Mouse (Mus musculus): ENCODE measurements around the gene Mapk3. TPM values are rescaled to one million over a fixed set of nuclear protein-coding genes. Genes with fewer than 3 reads are reported as not detected.

Gene Mapk3
- 651 and 659 TPM in 2 replicates for polyA plus RNA-seq (2012; rRNA removed)

GRCm38 (mm10) chr7:126759050-126759671 is at the start of gene Mapk3:
Mapk3 (plus strand) TSS chr7:126759601.

GRCm38 (mm10) chr7:126766201-126766600 is 6.8 kb downstream of the Mapk3 start, which contains the start of gene Gdpd3:
Gdpd3 (plus strand) TSS chr7:126766334.

DNA sequence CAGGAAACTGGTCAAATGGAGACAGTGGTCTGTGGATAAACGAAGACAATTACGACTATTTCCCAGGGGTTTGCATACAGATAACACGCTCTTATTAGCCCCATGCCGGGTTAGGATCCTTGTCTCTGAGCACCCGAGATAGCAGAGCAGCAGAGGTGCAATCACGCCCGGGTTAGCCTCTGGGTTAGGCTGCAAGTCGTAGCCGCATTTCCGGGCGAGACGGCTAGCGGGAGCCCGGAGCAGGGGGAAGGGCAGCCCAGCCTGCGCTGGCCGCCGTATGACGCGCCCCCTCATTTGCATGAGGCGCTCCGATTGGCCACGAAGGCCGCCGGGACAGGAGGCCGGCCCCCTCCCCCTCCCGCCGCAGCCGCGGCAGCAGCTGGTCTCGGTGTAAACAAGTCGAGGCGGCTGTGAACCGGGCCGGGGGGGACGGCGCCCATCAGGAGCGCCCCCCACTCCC is 17.2 kb downstream of the Mapk3 start, which contains the start of gene Ypel3:
Ypel3 (plus strand) TSS at position 358 of the 460 bp plus-strand sequence.

GRCm38 (mm10) chr7:126780971-126781635 is 21.7 kb downstream of the Mapk3 start, which contains the start of gene Tbx6:
Tbx6 (plus strand) TSS chr7:126781483.

DNA sequence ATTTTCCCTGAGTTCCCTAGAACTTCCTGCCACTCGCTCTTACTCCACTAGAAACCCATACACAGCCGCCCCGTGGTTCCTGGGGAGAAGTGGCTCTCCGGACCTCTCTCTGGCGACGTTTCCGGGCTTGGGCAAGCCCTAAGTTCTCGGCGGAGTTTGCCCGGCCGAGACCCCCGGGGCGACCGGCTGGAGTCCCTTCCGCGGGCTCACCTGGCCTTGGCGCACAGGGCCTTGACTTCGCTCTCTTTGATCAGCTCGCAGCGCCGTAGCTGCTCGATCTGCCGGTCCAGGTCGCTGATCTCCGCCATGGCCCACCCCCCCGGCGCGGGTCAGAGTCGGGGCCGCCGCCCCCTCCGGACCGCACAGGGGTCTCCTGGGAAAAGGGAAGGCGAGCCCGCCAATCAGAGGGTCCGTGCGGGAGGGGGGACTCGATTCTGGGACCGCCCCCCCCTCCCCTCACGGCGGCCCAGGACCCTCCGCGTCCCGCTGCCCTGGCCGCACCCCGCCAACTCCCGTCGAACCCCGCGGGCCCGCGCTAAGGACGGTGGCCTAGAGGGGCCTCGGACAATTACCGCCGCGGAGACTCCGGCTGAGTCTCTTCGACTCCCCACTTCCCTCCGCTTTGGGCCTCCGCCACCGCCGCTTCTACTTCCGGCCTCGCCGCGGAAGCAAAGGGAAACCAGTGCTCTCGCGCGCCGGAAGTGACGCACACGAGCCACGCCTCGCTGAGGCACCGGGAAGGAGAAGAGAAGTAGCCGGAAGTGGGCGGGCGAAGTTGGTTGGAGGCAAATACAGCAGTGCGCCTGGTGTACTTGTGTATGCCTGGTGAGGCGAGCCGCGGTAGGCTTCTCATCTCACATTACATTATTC is 32.7 kb downstream of the Mapk3 start, which contains the start of gene Ppp4c:
Ppp4c (minus strand) TSS at position 646 of the 870 bp plus-strand sequence.

DNA sequence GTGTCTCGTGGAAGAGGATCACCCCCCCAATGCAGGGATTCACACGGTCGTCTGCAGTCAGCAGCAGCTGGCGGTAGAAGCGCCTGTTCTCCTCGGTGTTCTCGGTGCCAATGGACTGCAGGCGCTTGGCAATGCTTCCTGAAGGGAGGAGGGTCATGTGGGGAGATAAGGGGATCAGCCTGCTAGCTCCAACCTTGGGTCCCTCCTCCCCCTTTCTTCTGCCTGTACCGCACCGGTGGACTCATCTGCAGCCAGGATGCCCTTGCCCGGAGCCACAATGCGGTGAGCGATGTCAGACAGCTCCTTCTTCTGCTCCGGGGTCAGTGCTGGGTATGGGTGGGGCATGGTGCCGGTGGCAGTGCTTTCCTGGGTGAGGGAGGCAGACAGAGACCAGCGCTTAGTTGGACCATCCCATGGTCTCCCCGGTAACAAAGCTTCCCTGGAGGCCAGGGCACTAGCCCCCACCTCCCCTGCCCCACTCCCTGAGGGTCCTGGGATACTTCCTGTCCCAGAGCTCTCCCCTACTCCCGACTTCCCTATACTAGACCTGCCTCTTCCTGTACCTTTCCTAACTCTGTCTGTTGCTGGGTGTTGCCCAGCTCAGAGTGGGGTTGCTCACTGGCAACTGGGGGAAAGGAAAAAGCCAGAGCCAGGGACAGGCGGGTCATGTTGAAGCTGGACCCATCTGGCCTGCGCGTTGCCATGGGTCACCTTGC is 38.2 kb downstream of the Mapk3 start, which contains the start of gene Fam57b:
Fam57b (plus strand) TSS at position 258 of the 716 bp plus-strand sequence.

Other genes starting within 250 kb of the Mapk3 start
- 88.8 and 109 TPM in 2 replicates for gene Eif3c, start 193.2 kb upstream of the Mapk3 start, polyA plus RNA-seq (2012; rRNA removed)
- gene Apobr, start 174.7 kb upstream of the Mapk3 start, polyA plus RNA-seq (2012; rRNA removed): 2.0 and 2.6 TPM in 2 replicates
- 87.2 and 116 TPM in 2 replicates for gene Cln3, start 173.8 kb upstream of the Mapk3 start, polyA plus RNA-seq (2012; rRNA removed)
- 0.15 TPM in 1 of 2 replicates, not detected in the other for gene Il27, start 164.7 kb upstream of the Mapk3 start, polyA plus RNA-seq (2012; rRNA removed)
- gene Nupr1, start 128.7 kb upstream of the Mapk3 start, polyA plus RNA-seq (2012; rRNA removed): 137 and 141 TPM in 2 replicates
- 61.1 and 76.7 TPM in 2 replicates for gene Sgf29, start 110.3 kb upstream of the Mapk3 start, polyA plus RNA-seq (2012; rRNA removed)
- gene Sult1a1, start 83.2 kb upstream of the Mapk3 start, polyA plus RNA-seq (2012; rRNA removed): 267 and 274 TPM in 2 replicates
- 64.6 and 66.5 TPM in 2 replicates for gene Bola2, start 64.2 kb upstream of the Mapk3 start, polyA plus RNA-seq (2012; rRNA removed)
- gene Slx1b, start 63.8 kb upstream of the Mapk3 start, polyA plus RNA-seq (2012; rRNA removed): 36.8 and 37.9 TPM in 2 replicates
- gene Coro1a, start 51.8 kb upstream of the Mapk3 start, polyA plus RNA-seq (2012; rRNA removed): 84.8 and 89.6 TPM in 2 replicates
- 9.4 and 26.3 TPM in 2 replicates for gene Gdpd3, start 6.7 kb downstream of the Mapk3 start, polyA plus RNA-seq (2012; rRNA removed)
- gene Ypel3, start 17.4 kb downstream of the Mapk3 start, polyA plus RNA-seq (2012; rRNA removed): 414 and 445 TPM in 2 replicates
- 4.6 and 5.0 TPM in 2 replicates for gene Tbx6, start 21.9 kb downstream of the Mapk3 start, polyA plus RNA-seq (2012; rRNA removed)
- gene Ppp4c, start 32.9 kb downstream of the Mapk3 start, polyA plus RNA-seq (2012; rRNA removed): 190 and 210 TPM in 2 replicates
- gene Fam57b, start 38.1 kb downstream of the Mapk3 start, polyA plus RNA-seq (2012; rRNA removed): 2.6 and 3.6 TPM in 2 replicates
- gene 4930451I11Rik, start 72.0 kb downstream of the Mapk3 start, polyA plus RNA-seq (2012; rRNA removed): not detected in 2 replicates
- gene Doc2a, start 87.8 kb downstream of the Mapk3 start, polyA plus RNA-seq (2012; rRNA removed): not detected in 2 replicates
- gene Hirip3, start 102.4 kb downstream of the Mapk3 start, polyA plus RNA-seq (2012; rRNA removed): 6.8 and 9.7 TPM in 2 replicates
- 53.1 and 56.0 TPM in 2 replicates for gene Ino80e, start 102.8 kb downstream of the Mapk3 start, polyA plus RNA-seq (2012; rRNA removed)
- gene Taok2, start 125.1 kb downstream of the Mapk3 start, polyA plus RNA-seq (2012; rRNA removed): 99.3 and 107 TPM in 2 replicates
- 109 and 125 TPM in 2 replicates for gene Tmem219, start 163.3 kb downstream of the Mapk3 start, polyA plus RNA-seq (2012; rRNA removed)
- 15.5 and 21.3 TPM in 2 replicates for gene Kctd13, start 169.3 kb downstream of the Mapk3 start, polyA plus RNA-seq (2012; rRNA removed)
- 0.51 and 0.92 TPM in 2 replicates for gene Asphd1, start 190.0 kb downstream of the Mapk3 start, polyA plus RNA-seq (2012; rRNA removed)
- 5.1 and 5.3 TPM in 2 replicates for gene Sez6l2, start 191.0 kb downstream of the Mapk3 start, polyA plus RNA-seq (2012; rRNA removed)
- gene Cdipt, start 216.3 kb downstream of the Mapk3 start, polyA plus RNA-seq (2012; rRNA removed): 248 and 339 TPM in 2 replicates
- 0.65 and 0.88 TPM in 2 replicates for gene Cdiptos, start 216.5 kb downstream of the Mapk3 start, polyA plus RNA-seq (2012; rRNA removed)

All from colon, adult 2 months (tissue).